Mouse (Mus musculus) T-helper 17 cell (primary cell): ENCODE measurements around the gene Cdkn1b.

Experiments
- in situ Hi-C, 2 experiments: fragments of 300-600 bp; cut with MboI, MseI; formaldehyde crosslinking; loops; 1 replicate in 1 of 2; 2 replicates in 1 of 2; pipeline ENCODE4 v1.15.1; 2025; ENCODE audit warnings: high pct_unique_total_duplicates in 2 of 2

Gene Cdkn1b

GRCm38 (mm10) chr6:134898095-134898965, 21.9 kb upstream of the Cdkn1b start, which contains the start of gene Gpr19:
Gene Gpr19 (minus strand): TSS chr6:134898578.
- in situ Hi-C loops, result loop anchor here in 1 of 2 experiments (5.0 kb wide), 1 partner anchor 34 kb away; no protein-coding TSS in a partner anchor

GRCm38 (mm10) chr6:134903368-134903767, 16.8 kb upstream of the Cdkn1b start:
- in situ Hi-C loops, result loop anchor here in 1 of 2 experiments (25.0 kb wide), 1 partner anchor 1634 kb away; no protein-coding TSS in a partner anchor

GRCm38 (mm10) chr6:134903891-134904884, 16.0 kb upstream of the Cdkn1b start:
- in situ Hi-C loops, result loop anchor here in 1 of 2 experiments (25.0 kb wide), 1 partner anchor 1633 kb away; no protein-coding TSS in a partner anchor

- in situ Hi-C loops, result loop anchor here in 1 of 2 experiments (25.0 kb wide), 1 partner anchor 1631 kb away; no protein-coding TSS in a partner anchor
These were observed 14.4 kb upstream of the Cdkn1b start for GRCm38 (mm10) chr6:134905811-134906210.

- in situ Hi-C loops, result loop anchor here in 1 of 2 experiments (25.0 kb wide), 1 partner anchor 1623 kb away; no protein-coding TSS in a partner anchor
These were observed 5.7 kb upstream of the Cdkn1b start for GRCm38 (mm10) chr6:134914523-134914922.

- in situ Hi-C loops, result loop anchor here in 1 of 2 experiments (25.0 kb wide), 1 partner anchor 1621 kb away; no protein-coding TSS in a partner anchor
These were observed 3.6 kb upstream of the Cdkn1b start for GRCm38 (mm10) chr6:134916641-134917040.

GRCm38 (mm10) chr6:134917087-134917486, 3.1 kb upstream of the Cdkn1b start:
- in situ Hi-C loops, result loop anchor here in 1 of 2 experiments (25.0 kb wide), 1 partner anchor 1620 kb away; no protein-coding TSS in a partner anchor

GRCm38 (mm10) chr6:134918769-134919168, 1.4 kb upstream of the Cdkn1b start:
- in situ Hi-C loops, result loop anchor here in 1 of 2 experiments (25.0 kb wide), 1 partner anchor 1619 kb away; no protein-coding TSS in a partner anchor

- in situ Hi-C loops, result loop anchor here in 1 of 2 experiments (5.0 to 25.0 kb wide), 3 partner anchors 885 to 1888 kb away; partner anchors contain the start of genes Etv6 and H2afj
These were observed 551 bp upstream of the Cdkn1b start for GRCm38 (mm10) chr6:134919511-134920189.

- in situ Hi-C loops, result loop anchor here in 1 of 2 experiments (5.0 to 25.0 kb wide), 3 partner anchors 886 to 1886 kb away; partner anchors contain the start of genes Etv6 and H2afj
These were observed 953 bp downstream of the Cdkn1b start for GRCm38 (mm10) chr6:134921014-134921694.

GRCm38 (mm10) chr6:134921695-134922510, 1.7 kb downstream of the Cdkn1b start:
- in situ Hi-C loops, result loop anchor here in 1 of 2 experiments (5.0 to 25.0 kb wide), 3 partner anchors 887 to 1885 kb away; partner anchors contain the start of genes Etv6 and H2afj

- in situ Hi-C loops, result loop anchor here in 1 of 2 experiments (5.0 to 25.0 kb wide), 3 partner anchors 888 to 1885 kb away; partner anchors contain the start of genes Etv6 and H2afj
These were observed 2.5 kb downstream of the Cdkn1b start for GRCm38 (mm10) chr6:134922511-134923195.

GRCm38 (mm10) chr6:134923670-134924069, 3.5 kb downstream of the Cdkn1b start:
- in situ Hi-C loops, result loop anchor here in 1 of 2 experiments (5.0 to 25.0 kb wide), 3 partner anchors 889 to 1884 kb away; partner anchors contain the start of genes Etv6 and H2afj

GRCm38 (mm10) chr6:134924262-134924661, 4.1 kb downstream of the Cdkn1b start:
- in situ Hi-C loops, result loop anchor here in 1 of 2 experiments (5.0 to 25.0 kb wide), 3 partner anchors 889 to 1883 kb away; partner anchors contain the start of genes Etv6 and H2afj

- in situ Hi-C loops, result loop anchor here in 1 of 2 experiments (10.0 kb wide), 1 partner anchor 891 kb away; the partner anchor contains the start of gene Etv6
These were observed 5.6 kb downstream of the Cdkn1b start for GRCm38 (mm10) chr6:134925673-134926337.

GRCm38 (mm10) chr6:134926338-134926705, 6.1 kb downstream of the Cdkn1b start:
- in situ Hi-C loops, result loop anchor here in 1 of 2 experiments (10.0 kb wide), 1 partner anchor 892 kb away; the partner anchor contains the start of gene Etv6
